ENCODE assay signal across 26 mouse cellular contexts in genomic region chr10:22282816-22283215, GRCm38 (mm10).
DNase-seq lines count a peak whose midpoint lies in the region; ATAC-seq lines count a peak whose summit lies in the region.
"Had no signal": no experiment of that assay in that cellular context is flagged by ENCODE, and none has a peak within 500 bp of the region (broad histone marks: within the 10 kb centered on the region; RNA-seq: fewer than 3 reads in every experiment).

No protein-coding gene starts in this region.

- H3K4me3 ChIP-seq in megakaryocyte, embryonic 14.5 days (replicated peaks), result peak overlapping the region; percentile 73
- no peak overlapping the region for H3K4me3 ChIP-seq in hindbrain, embryonic 16.5 days (ENCODE audit: low read length)
- H3K4me3 ChIP-seq: embryonic facial prominence, embryonic 12.5 days; gastrocnemius, adult 2 months; heart, embryonic 12.5 days; hindbrain, embryonic 12.5 days; kidney, embryonic 15.5 days; limb, embryonic 15.5 days; stomach, embryonic 15.5 days had no signal

- H3K9ac ChIP-seq in hindbrain, embryonic 16.5 days (ENCODE audit: low read depth, low read length), result no peak overlapping the region
- H3K9ac ChIP-seq: embryonic facial prominence, embryonic 12.5 days; forebrain, postnatal 0 days; heart, embryonic 12.5 days; hindbrain, embryonic 12.5 days; kidney, embryonic 15.5 days; limb, embryonic 15.5 days; liver, embryonic 14.5 days; lung, embryonic 14.5 days; stomach, embryonic 15.5 days had no signal

- ATAC-seq in frontal cortex, adult (ENCODE audit: low TSS enrichment), result peak; percentile 81
- no peak for ATAC-seq in hindbrain, embryonic 16.5 days
- ATAC-seq: forebrain, postnatal 0 days had no signal

- H3K27me3 ChIP-seq in megakaryocyte, embryonic 14.5 days (replicated peaks), result peaks cover 12% of the 10 kb centered on the region
- no peaks in the 10 kb centered on the region for H3K27me3 ChIP-seq in hindbrain, embryonic 16.5 days (replicated peaks; ENCODE audit: control insufficient read depth, insufficient read depth, low read length)
- H3K27me3 ChIP-seq: hindbrain, embryonic 12.5 days; kidney, embryonic 15.5 days; limb, embryonic 15.5 days; stomach, embryonic 15.5 days had no signal

- H3K27ac ChIP-seq in hindbrain, embryonic 16.5 days (ENCODE audit: low read depth, low read length), result no peak overlapping the region
- H3K27ac ChIP-seq: embryonic facial prominence, embryonic 12.5 days; gastrocnemius, adult 2 months; hindbrain, embryonic 12.5 days; kidney, embryonic 15.5 days; limb, embryonic 15.5 days; liver, embryonic 14.5 days; stomach, embryonic 15.5 days had no signal

- no peaks in the 10 kb centered on the region for H3K9me3 ChIP-seq in megakaryocyte, embryonic 14.5 days
- no peaks in the 10 kb centered on the region for H3K9me3 ChIP-seq in hindbrain, embryonic 16.5 days (ENCODE audit: control insufficient read depth, low read length)
- H3K9me3 ChIP-seq: embryonic facial prominence, embryonic 12.5 days; heart, embryonic 12.5 days; hindbrain, embryonic 12.5 days; kidney, embryonic 15.5 days; limb, embryonic 15.5 days; stomach, embryonic 15.5 days had no signal

- no peak for DNase-seq in frontal cortex, postnatal 25 days (ENCODE audit: low spot score in 2 of 2)
- peak; percentile 12 for DNase-seq in brain, adult 2 months (ENCODE audit: low read depth, low spot score)
- DNase-seq in lung, postnatal 36 days, result no peak
- DNase-seq in adrenal gland, postnatal 36 days, result no peak
- DNase-seq: cerebellum, adult 11-12 months; cerebellum, postnatal 10 days; forebrain, postnatal 0 days; gastrocnemius, adult 2 months; heart, adult 11 months; heart, postnatal 10 days; kidney, adult 11 months; kidney, postnatal 4 days; left cerebral cortex, postnatal 4 days; lung, embryonic 14.5 days; thymus, postnatal 25 days had no signal

- 57% methylated on average over 6 of the region's 6 CpGs for WGBS in hindbrain, embryonic 16.5 days

- H3K36me3 ChIP-seq in megakaryocyte, embryonic 14.5 days (replicated peaks; ENCODE audit: low read length), result peaks cover 25% of the 10 kb centered on the region
- H3K36me3 ChIP-seq in hindbrain, embryonic 16.5 days (ENCODE audit: control insufficient read depth, insufficient read depth, low read length), result no peaks in the 10 kb centered on the region
- H3K36me3 ChIP-seq: embryonic facial prominence, embryonic 12.5 days; heart, embryonic 12.5 days; hindbrain, embryonic 12.5 days; kidney, embryonic 15.5 days; limb, embryonic 15.5 days; stomach, embryonic 15.5 days had no signal

- peaks cover 29% of the 10 kb centered on the region for H3K4me1 ChIP-seq in megakaryocyte, embryonic 14.5 days
- H3K4me1 ChIP-seq in hindbrain, embryonic 16.5 days (ENCODE audit: control insufficient read depth, insufficient read depth, low read depth, low read length), result no peaks in the 10 kb centered on the region
- H3K4me1 ChIP-seq: embryonic facial prominence, embryonic 12.5 days; heart, embryonic 12.5 days; hindbrain, embryonic 12.5 days; kidney, embryonic 15.5 days; limb, embryonic 15.5 days; stomach, embryonic 15.5 days had no signal

- H3K4me2 ChIP-seq in hindbrain, embryonic 16.5 days (ENCODE audit: low read length), result no peak overlapping the region
- H3K4me2 ChIP-seq: embryonic facial prominence, embryonic 12.5 days; heart, embryonic 12.5 days; hindbrain, embryonic 12.5 days; kidney, embryonic 15.5 days; limb, embryonic 15.5 days; lung, embryonic 14.5 days; midbrain, embryonic 11.5 days; stomach, embryonic 15.5 days had no signal
